Mouse (Mus musculus): ENCODE data around the gene Plcl2. TPM values are rescaled to one million over a fixed set of nuclear protein-coding genes. Genes with fewer than 3 reads are reported as not detected.

Gene Plcl2
- polyA plus RNA-seq, 1 experiment from 2014 or later, result 3.6 TPM

DNA sequence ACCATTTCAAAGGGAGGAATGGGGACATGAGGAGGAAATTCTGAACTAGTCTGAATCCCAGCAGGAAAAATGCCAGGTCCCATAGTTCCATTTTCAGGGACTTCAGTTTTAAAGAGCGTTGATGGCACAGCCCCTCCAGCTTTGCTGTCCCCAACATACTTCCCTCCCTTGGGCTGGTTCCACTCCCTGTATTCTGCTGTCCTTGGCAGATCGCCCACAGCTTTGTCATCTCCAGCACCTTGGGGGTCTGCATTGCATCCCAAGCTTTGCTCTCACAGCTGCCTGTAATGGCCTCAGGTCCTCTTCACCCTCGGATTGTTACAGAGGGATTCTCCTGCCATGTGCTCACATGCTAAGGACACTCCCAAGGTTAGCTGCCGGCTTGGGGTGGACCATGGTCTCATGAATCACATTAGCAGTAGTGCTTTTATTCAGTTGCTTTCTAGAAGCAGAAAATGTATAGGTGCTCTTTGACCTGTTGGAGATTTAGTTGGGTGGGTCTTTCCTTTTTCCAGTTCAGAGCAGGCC lies 159.5 kb downstream of the Plcl2 start:
- no peak for ATAC-seq (replicated peaks; ENCODE audit: low FRiP score)
- WGBS, result 85% methylated on average over 4 of the region's 4 CpGs
- Histone ChIP-seq H3K27me3 (no peaks in the 10 kb centered on the region), H3K27ac (no peak overlapping the region), H3K9me3 (replicated peaks) (no peaks in the 10 kb centered on the region; the same call in 1 of the 2 replicates), H3K9ac (no peak overlapping the region), H3K4me3 (replicated peaks) (no peak overlapping the region), H3K36me3 (no peaks in the 10 kb centered on the region), H3K4me2 (no peak overlapping the region), H3K4me1 (no peaks in the 10 kb centered on the region)

GRCm38 (mm10) chr17:50671416-50671815 lies 162.2 kb downstream of the Plcl2 start:
- Histone ChIP-seq H3K4me1 (no peaks in the 10 kb centered on the region), H3K27me3 (no peaks in the 10 kb centered on the region), H3K9ac (no peak overlapping the region), H3K4me3 (replicated peaks) (no peak overlapping the region), H3K36me3 (no peaks in the 10 kb centered on the region), H3K4me2 (no peak overlapping the region), H3K9me3 (replicated peaks) (no peaks in the 10 kb centered on the region), H3K27ac (no peak overlapping the region)
- WGBS, result 58% methylated on average over 5 of the region's 5 CpGs
- ATAC-seq (replicated peaks; ENCODE audit: low FRiP score), result no peak

GRCm38 (mm10) chr17:50674580-50674979 lies 165.4 kb downstream of the Plcl2 start:
- H3K36me3 ChIP-seq, result no peaks in the 10 kb centered on the region
- H3K4me2 ChIP-seq, result no peak overlapping the region
- H3K9me3 ChIP-seq (replicated peaks), result no peaks in the 10 kb centered on the region
- 79% methylated on average over 7 of the region's 7 CpGs for WGBS
- H3K4me3 ChIP-seq (replicated peaks), result no peak overlapping the region
- H3K27me3 ChIP-seq, result no peaks in the 10 kb centered on the region
- ATAC-seq (replicated peaks; ENCODE audit: low FRiP score), result no peak
- H3K9ac ChIP-seq, result no peak overlapping the region
- H3K4me1 ChIP-seq, result peaks cover 8% of the 10 kb centered on the region
- no peak overlapping the region for H3K27ac ChIP-seq

- no peak overlapping the region for H3K4me3 ChIP-seq (replicated peaks)
- no peak for ATAC-seq (replicated peaks; ENCODE audit: low FRiP score)
- H3K9me3 ChIP-seq (replicated peaks), result no peaks in the 10 kb centered on the region
- 63% methylated on average over 11 of the region's 11 CpGs for WGBS
- no peaks in the 10 kb centered on the region for H3K27me3 ChIP-seq
- peaks cover 8% of the 10 kb centered on the region for H3K4me1 ChIP-seq
- H3K27ac ChIP-seq, result no peak overlapping the region
- H3K4me2 ChIP-seq, result no peak overlapping the region
- no peak overlapping the region for H3K9ac ChIP-seq
- no peaks in the 10 kb centered on the region for H3K36me3 ChIP-seq
Observed at GRCm38 (mm10) chr17:50675231-50675630, 166.0 kb downstream of the Plcl2 start.

DNA sequence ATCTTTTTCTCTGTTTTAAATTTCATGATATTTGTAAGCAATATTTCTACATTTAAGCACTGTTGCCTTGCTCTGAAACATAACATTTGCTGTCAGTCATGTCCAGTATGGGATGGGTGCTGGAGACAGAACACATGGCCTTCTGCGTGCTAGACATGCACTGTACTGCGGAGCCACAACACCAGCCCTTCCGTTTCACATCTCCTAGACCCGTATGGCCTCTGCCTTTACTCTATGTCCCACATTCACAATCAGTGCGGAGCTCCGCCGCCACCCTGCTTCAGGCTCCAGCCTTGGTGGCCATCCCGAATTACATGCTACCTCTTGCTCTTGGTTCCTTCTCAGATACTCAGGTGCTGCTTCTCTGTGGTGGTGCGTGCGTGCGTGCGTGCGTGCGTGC lies 168.1 kb downstream of the Plcl2 start:
- Histone ChIP-seq H3K9me3 (replicated peaks) (no peaks in the 10 kb centered on the region), H3K36me3 (no peaks in the 10 kb centered on the region), H3K27me3 (no peaks in the 10 kb centered on the region), H3K27ac (no peak overlapping the region), H3K9ac (no peak overlapping the region), H3K4me3 (replicated peaks) (no peak overlapping the region), H3K4me2 (no peak overlapping the region), H3K4me1 (peaks cover 8% of the 10 kb centered on the region)
- 94% methylated on average over 14 of the region's 14 CpGs for WGBS
- ATAC-seq (replicated peaks; ENCODE audit: low FRiP score), result no peak

DNA sequence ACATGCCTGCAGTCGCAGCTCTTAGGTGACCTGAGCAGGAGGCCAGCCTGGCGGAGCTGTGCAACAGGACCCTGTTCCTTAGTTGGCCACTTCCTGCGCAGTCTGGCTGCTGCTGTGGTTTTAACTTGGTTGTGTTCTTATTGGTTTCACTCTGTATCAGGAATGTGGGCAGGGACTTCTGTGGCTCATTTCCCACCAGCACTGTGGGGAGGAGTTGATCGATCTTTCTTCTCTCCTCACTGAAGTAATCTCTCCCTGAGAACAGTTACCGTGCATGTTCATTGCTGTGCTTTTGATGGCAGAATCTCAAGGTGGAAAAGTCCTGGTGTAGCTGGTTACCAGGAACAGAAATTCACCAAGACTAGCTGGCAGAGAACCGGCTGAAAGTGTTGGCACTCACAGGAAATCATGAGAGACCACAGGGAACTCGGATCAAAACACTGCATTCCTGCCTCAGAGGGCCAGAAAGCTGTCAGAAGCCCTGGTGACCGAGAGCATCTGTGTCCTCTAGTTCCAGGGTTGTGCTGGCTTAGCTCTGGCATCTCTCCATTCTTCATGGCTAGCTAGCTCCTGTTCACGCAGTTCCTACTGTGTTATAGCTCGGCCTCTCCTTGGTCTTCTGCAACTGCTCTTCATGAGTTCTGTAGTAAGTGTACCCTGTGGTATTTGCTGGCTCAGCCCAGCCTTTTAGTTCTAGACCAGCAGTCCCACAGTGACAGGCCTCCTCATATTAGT lies 168.9 kb downstream of the Plcl2 start:
- no peak overlapping the region for H3K9ac ChIP-seq
- H3K4me3 ChIP-seq (replicated peaks), result no peak overlapping the region
- peak; percentile 63 for ATAC-seq (replicated peaks; ENCODE audit: low FRiP score)
- no peak overlapping the region for H3K4me2 ChIP-seq
- peaks cover 8% of the 10 kb centered on the region for H3K4me1 ChIP-seq
- peak overlapping the region; percentile 29 for H3K27ac ChIP-seq
- WGBS, result 54% methylated on average over 10 of the region's 10 CpGs
- H3K36me3 ChIP-seq, result no peaks in the 10 kb centered on the region
- no peaks in the 10 kb centered on the region for H3K9me3 ChIP-seq (replicated peaks)
- no peaks in the 10 kb centered on the region for H3K27me3 ChIP-seq

- peaks cover 8% of the 10 kb centered on the region for H3K4me1 ChIP-seq
- no peak overlapping the region for H3K9ac ChIP-seq
- H3K4me3 ChIP-seq (replicated peaks), result no peak overlapping the region
- WGBS, result 57% methylated on average over 1 of the region's 2 CpGs
- no peak for ATAC-seq (replicated peaks; ENCODE audit: low FRiP score)
- H3K9me3 ChIP-seq (replicated peaks), result no peaks in the 10 kb centered on the region
- H3K36me3 ChIP-seq, result no peaks in the 10 kb centered on the region
- H3K27me3 ChIP-seq, result no peaks in the 10 kb centered on the region
- no peak overlapping the region for H3K4me2 ChIP-seq
- H3K27ac ChIP-seq, result 0 out of 2 replicates have a peak overlapping the region, but pooled peaks have one; percentile 29
Observed at GRCm38 (mm10) chr17:50678748-50679147, 169.5 kb downstream of the Plcl2 start.

- H3K4me1 ChIP-seq, result peaks cover 9% of the 10 kb centered on the region
- no peak overlapping the region for H3K27ac ChIP-seq
- H3K4me2 ChIP-seq, result no peak overlapping the region
- H3K36me3 ChIP-seq, result no peaks in the 10 kb centered on the region
- no peak overlapping the region for H3K4me3 ChIP-seq (replicated peaks)
- 90% methylated on average over 12 of the region's 12 CpGs for WGBS
- no peaks in the 10 kb centered on the region for H3K9me3 ChIP-seq (replicated peaks)
- H3K9ac ChIP-seq, result no peak overlapping the region
- no peak for ATAC-seq (replicated peaks; ENCODE audit: low FRiP score)
- H3K27me3 ChIP-seq, result no peaks in the 10 kb centered on the region
Observed at GRCm38 (mm10) chr17:50679613-50680534, 170.7 kb downstream of the Plcl2 start.

DNA sequence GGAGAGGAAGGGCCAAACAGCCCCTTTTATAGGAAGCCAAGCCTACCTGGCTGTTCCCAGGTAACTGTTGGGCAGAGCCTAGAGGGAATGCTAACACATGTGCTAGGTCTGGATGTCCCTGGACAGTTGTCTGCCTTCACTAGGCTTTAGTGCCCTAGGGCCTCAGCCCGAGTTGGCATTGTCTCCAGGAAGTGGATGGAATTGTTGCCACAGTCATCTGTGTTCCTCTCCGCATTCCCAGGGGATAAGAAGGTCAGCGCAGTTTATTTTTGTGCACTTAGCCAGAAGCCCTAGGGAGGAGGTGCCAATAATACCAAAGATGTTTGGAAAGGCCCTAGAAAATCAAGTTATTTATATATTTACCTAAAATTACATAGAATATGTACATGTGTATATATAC lies 173.5 kb downstream of the Plcl2 start:
- Histone ChIP-seq H3K27ac (no peak overlapping the region), H3K4me1 (peaks cover 15% of the 10 kb centered on the region), H3K4me2 (no peak overlapping the region), H3K27me3 (no peaks in the 10 kb centered on the region), H3K9me3 (replicated peaks) (no peaks in the 10 kb centered on the region), H3K4me3 (replicated peaks) (no peak overlapping the region), H3K36me3 (no peaks in the 10 kb centered on the region), H3K9ac (no peak overlapping the region)
- WGBS, result 75% methylated on average over 3 of the region's 3 CpGs
- ATAC-seq (replicated peaks; ENCODE audit: low FRiP score), result no peak

- no peaks in the 10 kb centered on the region for H3K9me3 ChIP-seq (replicated peaks)
- no peak overlapping the region for H3K27ac ChIP-seq
- no peak overlapping the region for H3K4me2 ChIP-seq
- H3K27me3 ChIP-seq, result no peaks in the 10 kb centered on the region
- peak; percentile 75 for ATAC-seq (replicated peaks; ENCODE audit: low FRiP score)
- no peaks in the 10 kb centered on the region for H3K36me3 ChIP-seq
- no peak overlapping the region for H3K4me3 ChIP-seq (replicated peaks)
- H3K4me1 ChIP-seq, result peaks cover 7% of the 10 kb centered on the region
- WGBS, result 43% methylated on average over 7 of the region's 7 CpGs
- no peak overlapping the region for H3K9ac ChIP-seq
Observed at GRCm38 (mm10) chr17:50684960-50685645, 175.9 kb downstream of the Plcl2 start.

GRCm38 (mm10) chr17:50687670-50688069 lies 178.5 kb downstream of the Plcl2 start:
- Histone ChIP-seq H3K9ac (no peak overlapping the region), H3K4me3 (replicated peaks) (no peak overlapping the region), H3K36me3 (no peaks in the 10 kb centered on the region), H3K4me1 (peaks cover 7% of the 10 kb centered on the region), H3K9me3 (replicated peaks) (no peaks in the 10 kb centered on the region), H3K4me2 (no peak overlapping the region), H3K27me3 (no peaks in the 10 kb centered on the region), H3K27ac (no peak overlapping the region)
- no peak for ATAC-seq (replicated peaks; ENCODE audit: low FRiP score)
- WGBS, result 82% methylated on average over 10 of the region's 10 CpGs

DNA sequence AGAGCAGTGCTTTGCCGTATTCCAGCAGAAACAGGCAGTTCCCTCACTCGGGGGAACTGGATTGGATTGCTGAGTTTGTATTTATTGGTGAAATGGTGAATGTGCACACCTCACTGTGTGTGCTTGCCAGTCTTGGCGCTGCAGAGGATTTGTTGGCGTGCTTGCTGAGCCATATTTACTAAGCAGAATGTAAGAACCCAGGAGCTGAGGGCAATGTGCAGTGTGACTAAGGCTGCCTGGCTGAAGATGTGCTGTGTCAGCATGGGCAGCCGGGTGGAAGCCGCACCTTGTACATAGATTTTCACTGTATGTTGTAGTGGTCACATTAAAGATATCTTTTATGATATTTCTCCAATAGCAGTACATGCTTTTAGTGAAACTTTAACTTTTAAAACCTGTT lies 178.9 kb downstream of the Plcl2 start:
- H3K9ac ChIP-seq, result no peak overlapping the region
- WGBS, result 89% methylated on average over 6 of the region's 6 CpGs
- H3K9me3 ChIP-seq (replicated peaks), result no peaks in the 10 kb centered on the region
- no peak overlapping the region for H3K27ac ChIP-seq
- H3K4me3 ChIP-seq (replicated peaks), result no peak overlapping the region
- H3K4me2 ChIP-seq, result no peak overlapping the region
- no peaks in the 10 kb centered on the region for H3K36me3 ChIP-seq
- no peaks in the 10 kb centered on the region for H3K27me3 ChIP-seq
- H3K4me1 ChIP-seq, result peaks cover 7% of the 10 kb centered on the region
- no peak for ATAC-seq (replicated peaks; ENCODE audit: low FRiP score)

All from kidney, embryonic 15.5 days (tissue).